Mouse (Mus musculus): ENCODE data around the gene Pigc. TPM values are rescaled to one million over a fixed set of nuclear protein-coding genes. Genes with fewer than 3 reads are reported as not detected.

The Pigc gene
- total RNA-seq (2014; fragmentation: Nextera tagmentation) (14.6 and 17.7 TPM in 2 replicates), total RNA-seq (2017) (25.1 and 26.1 TPM in 2 replicates), polyA plus RNA-seq (2012) (0.75 and 0.93 TPM in 2 replicates)

- peaks cover 30% of the 10 kb centered on the region for H3K4me1 ChIP-seq (ENCODE audit: insufficient read depth, low read depth, low read length)
- peaks cover 20% of the 10 kb centered on the region for H3K36me3 ChIP-seq (replicated peaks)
- DNase-seq (ENCODE audit: low spot score) = peak; percentile 86
- H3K27me3 ChIP-seq (ENCODE audit: insufficient read depth, low read length) = peaks cover 4% of the 10 kb centered on the region
- TF ChIP-seq CTCF (IDR thresholded peaks at IDR 0.05; ENCODE audit: low read depth, low read length) = 0 out of 2 replicates have a peak, but pooled peaks have one; percentile 28
- TF ChIP-seq GATA2 (IDR thresholded peaks at IDR 0.05; ENCODE audit: borderline replicate concordance, low read depth, low read length) = no peak
- peak within 1 kb of the TSS; percentile 75 for H3K4me3 ChIP-seq (ENCODE audit: low read depth, low read length)
- H3K9me3 ChIP-seq (replicated peaks) = no peaks in the 10 kb centered on the region
- ATAC-seq (ENCODE audit: extremely low read depth, insufficient number of reproducible peaks, low FRiP score, poor library complexity, severe bottlenecking) = peak; percentile 98
Observed at GRCm38 (mm10) chr1:161968589-161969407, at the start of gene Pigc. TSS of gene Pigc (plus strand) at chr1:161969186.

- TF ChIP-seq POLR2AphosphoS5 (IDR thresholded peaks at IDR 0.05; ENCODE audit: insufficient replicate concordance, low read depth, low read length) (no peak), GATA1 (IDR thresholded peaks at IDR 0.05; ENCODE audit: borderline replicate concordance, low read length) (no peak), CTCF (IDR thresholded peaks at IDR 0.05; ENCODE audit: low read depth, low read length) (no peak), TAL1 (conservative IDR thresholded peaks at IDR 0.05; ENCODE audit: low read depth, low read length) (no peak), GATA2 (IDR thresholded peaks at IDR 0.05; ENCODE audit: borderline replicate concordance, low read depth, low read length) (no peak)
- peaks cover 24% of the 10 kb centered on the region for H3K4me1 ChIP-seq (ENCODE audit: insufficient read depth, low read depth, low read length)
- no peak overlapping the region for H3K4me3 ChIP-seq (ENCODE audit: low read depth, low read length)
- DNase-seq (ENCODE audit: low spot score) (no peak), ATAC-seq (ENCODE audit: extremely low read depth, insufficient number of reproducible peaks, low FRiP score, poor library complexity, severe bottlenecking) (no peak)
- no peaks in the 10 kb centered on the region for H3K36me3 ChIP-seq (replicated peaks)
- no peaks in the 10 kb centered on the region for H3K9me3 ChIP-seq (replicated peaks)
- peaks cover 10% of the 10 kb centered on the region; the same call in 1 of the 2 replicates for H3K27me3 ChIP-seq (ENCODE audit: insufficient read depth, low read length)
Observed at GRCm38 (mm10) chr1:161919594-161919993, 49.4 kb upstream of the Pigc start.

GRCm38 (mm10) chr1:161920475-161921454 is 48.2 kb upstream of the Pigc start:
- no peak overlapping the region for H3K4me3 ChIP-seq (ENCODE audit: low read depth, low read length)
- H3K27me3 ChIP-seq (ENCODE audit: insufficient read depth, low read length) = peaks cover 5% of the 10 kb centered on the region; the same call in 1 of the 2 replicates
- no peak for ATAC-seq (ENCODE audit: extremely low read depth, insufficient number of reproducible peaks, low FRiP score, poor library complexity, severe bottlenecking)
- H3K4me1 ChIP-seq (ENCODE audit: insufficient read depth, low read depth, low read length) = peaks cover 21% of the 10 kb centered on the region
- no peak for TF ChIP-seq GATA1 (IDR thresholded peaks at IDR 0.05; ENCODE audit: borderline replicate concordance, low read length)
- no peak for TF ChIP-seq GATA2 (IDR thresholded peaks at IDR 0.05; ENCODE audit: borderline replicate concordance, low read depth, low read length)
- TF ChIP-seq POLR2AphosphoS5 (IDR thresholded peaks at IDR 0.05; ENCODE audit: insufficient replicate concordance, low read depth, low read length) = no peak
- no peak for TF ChIP-seq CTCF (IDR thresholded peaks at IDR 0.05; ENCODE audit: low read depth, low read length)
- no peak for TF ChIP-seq TAL1 (conservative IDR thresholded peaks at IDR 0.05; ENCODE audit: low read depth, low read length)
- no peaks in the 10 kb centered on the region for H3K36me3 ChIP-seq (replicated peaks)
- H3K9me3 ChIP-seq (replicated peaks) = no peaks in the 10 kb centered on the region
- DNase-seq (ENCODE audit: low spot score) = no peak

- TF ChIP-seq GATA2 (IDR thresholded peaks at IDR 0.05; ENCODE audit: borderline replicate concordance, low read depth, low read length) (no peak), CTCF (IDR thresholded peaks at IDR 0.05; ENCODE audit: low read depth, low read length) (no peak), TAL1 (conservative IDR thresholded peaks at IDR 0.05; ENCODE audit: low read depth, low read length) (no peak), GATA1 (IDR thresholded peaks at IDR 0.05; ENCODE audit: borderline replicate concordance, low read length) (no peak)
- Histone ChIP-seq H3K4me3 (ENCODE audit: low read depth, low read length) (no peak overlapping the region), H3K4me1 (ENCODE audit: insufficient read depth, low read depth, low read length) (peaks cover 18% of the 10 kb centered on the region), H3K27me3 (ENCODE audit: insufficient read depth, low read length) (peaks cover 5% of the 10 kb centered on the region; the same call in 1 of the 2 replicates), H3K36me3 (replicated peaks) (no peaks in the 10 kb centered on the region), H3K9me3 (replicated peaks) (no peaks in the 10 kb centered on the region)
- DNase-seq (ENCODE audit: low spot score) (no peak), ATAC-seq (ENCODE audit: extremely low read depth, insufficient number of reproducible peaks, low FRiP score, poor library complexity, severe bottlenecking) (no peak)
Observed at GRCm38 (mm10) chr1:161921928-161922327, 47.1 kb upstream of the Pigc start.

- Histone ChIP-seq H3K4me3 (ENCODE audit: low read depth, low read length) (no peak overlapping the region), H3K9me3 (replicated peaks) (no peaks in the 10 kb centered on the region), H3K4me1 (ENCODE audit: insufficient read depth, low read depth, low read length) (peaks cover 10% of the 10 kb centered on the region; the same call in 1 of the 2 replicates), H3K36me3 (replicated peaks) (no peaks in the 10 kb centered on the region), H3K27me3 (ENCODE audit: insufficient read depth, low read length) (peaks cover 5% of the 10 kb centered on the region)
- ATAC-seq (ENCODE audit: extremely low read depth, insufficient number of reproducible peaks, low FRiP score, poor library complexity, severe bottlenecking) (no peak), DNase-seq (ENCODE audit: low spot score) (no peak)
- TF ChIP-seq POLR2AphosphoS5 (IDR thresholded peaks at IDR 0.05; ENCODE audit: insufficient replicate concordance, low read depth, low read length) (no peak), GATA2 (IDR thresholded peaks at IDR 0.05; ENCODE audit: borderline replicate concordance, low read depth, low read length) (no peak), TAL1 (conservative IDR thresholded peaks at IDR 0.05; ENCODE audit: low read depth, low read length) (no peak), CTCF (IDR thresholded peaks at IDR 0.05; ENCODE audit: low read depth, low read length) (no peak), GATA1 (IDR thresholded peaks at IDR 0.05; ENCODE audit: borderline replicate concordance, low read length) (no peak)
Observed at GRCm38 (mm10) chr1:161924321-161924720, 44.7 kb upstream of the Pigc start.

Measured in G1E (cell line).